Mouse (Mus musculus) lung, embryonic 14.5 days (tissue): ENCODE data around the gene Nr1h2. TPM values are rescaled to one million over a fixed set of nuclear protein-coding genes. Genes with fewer than 3 reads are reported as not detected.

Experiments
- ATAC-seq: fragments of 200-750 bp; cut with Nextera tagmentation; 2 replicates; pipeline ENCODE4 v1.8.0; 2017; ENCODE audit warnings: mild to moderate bottlenecking, moderate TSS enrichment, moderate library complexity; ENCODE audit not compliant: insufficient read depth
- DNase-seq: peaks from one replicate; pipeline ENCODE4 v3.0.0-alpha.2; 2015
- H3K27ac ChIP-seq: fragments of 300-500 bp; sonication (generic); 2 replicates; pipeline ENCODE4 v1.5.1; 2014; ENCODE audit warnings: low read depth, mild to moderate bottlenecking, moderate library complexity
- H3K27me3 ChIP-seq: fragments of 300-500 bp; sonication (generic); 2 replicates; pipeline ENCODE4 v1.6.1; 2014; ENCODE audit warnings: low read length, control low read depth; ENCODE audit not compliant: insufficient read depth
- H3K36me3 ChIP-seq: fragments of 300-500 bp; sonication (generic); 2 replicates; pipeline ENCODE4 v1.6.1; 2014; ENCODE audit warnings: control low read depth; ENCODE audit not compliant: insufficient read depth
- H3K4me1 ChIP-seq: fragments of 300-500 bp; sonication (generic); 2 replicates; pipeline ENCODE4 v1.6.1; 2014; ENCODE audit warnings: antibody characterized with exemption, control low read depth; ENCODE audit not compliant: insufficient read depth
- H3K4me2 ChIP-seq: fragments of 300-500 bp; sonication (generic); 2 replicates; pipeline ENCODE4 v1.6.1; 2014; ENCODE audit warnings: mild to moderate bottlenecking
- H3K4me3 ChIP-seq: fragments of 300-500 bp; sonication (generic); 2 replicates; pipeline ENCODE4 v1.5.1; 2014; ENCODE audit warnings: low read depth, low read length
- H3K9ac ChIP-seq: fragments of 300-500 bp; sonication (generic); 2 replicates; pipeline ENCODE4 v1.6.1; 2014
- H3K9me3 ChIP-seq: fragments of 300-500 bp; sonication (generic); 2 replicates; pipeline ENCODE4 v1.6.1; 2016; ENCODE audit warnings: low read depth, low read length, control low read depth
- CTCF ChIP-seq: IDR thresholded peaks from 2 replicates; pipeline ENCODE4 v1.5.1; 2016; ENCODE audit warnings: antibody characterized with exemption, low read depth
- WGBS: fragments of 180-500 bp; shearing (Covaris S2); extraction: QIAGEN DNeasy Blood & Tissue Kit; methylation state at CpG from one replicate; pipeline ENCODE4 v1.1.7; 2014; 5-methylcytosine and 5-hydroxymethylcytosine counted together
- polyA plus RNA-seq: library from polyadenylated mRNA; unstranded; fragments of >200 nt; fragmentation: Nextera tagmentation; extraction: Ambion mirVana; gene quantifications from 2 replicates; pipeline ENCODE4 v1.2.1, GENCODE M21; 2014

Nr1h2 gene
- polyA plus RNA-seq, 1 experiment from 2014 or later = 66.0 TPM

DNA sequence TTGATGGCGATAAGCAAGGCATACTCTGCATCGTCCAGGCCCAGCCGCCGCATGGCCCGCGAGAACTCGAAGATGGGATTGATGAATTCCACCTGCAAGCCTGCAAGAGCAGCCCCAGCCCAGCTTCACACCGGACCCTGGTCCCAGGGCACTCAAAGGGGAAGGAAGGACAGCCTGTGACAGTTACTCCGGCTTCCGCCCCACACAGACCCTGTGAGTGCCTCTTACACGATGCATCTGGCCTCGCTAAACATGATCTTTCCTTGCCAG lies 3.4 kb downstream of the Nr1h2 start:
- Histone ChIP-seq H3K4me3 (no peak overlapping the region), H3K9ac (no peak overlapping the region), H3K4me2 (no peak overlapping the region), H3K9me3 (no peaks in the 10 kb centered on the region), H3K36me3 (peaks cover 30% of the 10 kb centered on the region), H3K4me1 (0 out of 2 replicates have a peak, but pooled peaks cover 6% of the 10 kb centered on the region), H3K27ac (no peak overlapping the region), H3K27me3 (no peaks in the 10 kb centered on the region)
- no peak for TF ChIP-seq CTCF
- no peak for DNase-seq
- WGBS = 89% methylated on average over 12 of the region's 12 CpGs
- ATAC-seq = no peak

- Histone ChIP-seq H3K9ac (no peak overlapping the region), H3K4me3 (no peak overlapping the region), H3K4me1 (0 out of 2 replicates have a peak, but pooled peaks cover 6% of the 10 kb centered on the region), H3K27ac (no peak overlapping the region), H3K9me3 (no peaks in the 10 kb centered on the region), H3K27me3 (no peaks in the 10 kb centered on the region), H3K36me3 (peaks cover 30% of the 10 kb centered on the region), H3K4me2 (no peak overlapping the region)
- WGBS = 93% methylated on average over 23 of the region's 23 CpGs
- no peak for ATAC-seq
- no peak for DNase-seq
- no peak for TF ChIP-seq CTCF
Observed at GRCm38 (mm10) chr7:44549621-44550408, 3.9 kb downstream of the Nr1h2 start.

- H3K4me2 ChIP-seq = peak within 1 kb of the TSS; percentile 86
- H3K36me3 ChIP-seq = peaks cover 30% of the 10 kb centered on the region
- under 1% methylated on average over 43 of the region's 43 CpGs for WGBS
- H3K4me3 ChIP-seq = peak within 1 kb of the TSS; percentile 67
- ATAC-seq (peak; percentile 92), DNase-seq (peak; percentile 100)
- peak; percentile 92 for TF ChIP-seq CTCF
- peak within 1 kb of the TSS; percentile 68 for H3K9ac ChIP-seq
- 0 out of 2 replicates have a peak, but pooled peaks cover 6% of the 10 kb centered on the region for H3K4me1 ChIP-seq
- H3K9me3 ChIP-seq = no peaks in the 10 kb centered on the region
- H3K27ac ChIP-seq = peak within 1 kb of the TSS; percentile 73
- H3K27me3 ChIP-seq = no peaks in the 10 kb centered on the region
Observed at GRCm38 (mm10) chr7:44548497-44549087, 5.2 kb downstream of the Nr1h2 start, which contains the start of gene Pold1. TSS of gene Pold1 (minus strand) at chr7:44548849.

GRCm38 (mm10) chr7:44547725-44548124 lies 6.0 kb downstream of the Nr1h2 start:
- H3K27me3 ChIP-seq = no peaks in the 10 kb centered on the region
- whole genome bisulfite sequencing = 13% methylated on average over 5 of the region's 5 CpGs
- H3K4me3 ChIP-seq = peak overlapping the region; percentile 67
- peaks cover 37% of the 10 kb centered on the region for H3K36me3 ChIP-seq
- H3K9me3 ChIP-seq = no peaks in the 10 kb centered on the region
- ATAC-seq (no peak), DNase-seq (no peak)
- peak overlapping the region; percentile 73; the same call in 1 of the 2 replicates for H3K27ac ChIP-seq
- H3K9ac ChIP-seq = peak overlapping the region; percentile 68
- H3K4me1 ChIP-seq = 0 out of 2 replicates have a peak, but pooled peaks cover 6% of the 10 kb centered on the region
- peak overlapping the region; percentile 86 for H3K4me2 ChIP-seq
- no peak for TF ChIP-seq CTCF

GRCm38 (mm10) chr7:44547041-44547440 lies 6.7 kb downstream of the Nr1h2 start:
- H3K27me3 ChIP-seq = no peaks in the 10 kb centered on the region
- WGBS = 82% methylated on average over 13 of the region's 13 CpGs
- H3K4me1 ChIP-seq = 0 out of 2 replicates have a peak, but pooled peaks cover 6% of the 10 kb centered on the region
- ATAC-seq (no peak), DNase-seq (no peak)
- no peak for TF ChIP-seq CTCF
- H3K9ac ChIP-seq = peak overlapping the region; percentile 68
- H3K4me2 ChIP-seq = peak overlapping the region; percentile 86
- no peak overlapping the region for H3K27ac ChIP-seq
- H3K9me3 ChIP-seq = no peaks in the 10 kb centered on the region
- peak overlapping the region; percentile 67; the same call in 1 of the 2 replicates for H3K4me3 ChIP-seq
- peaks cover 42% of the 10 kb centered on the region for H3K36me3 ChIP-seq

GRCm38 (mm10) chr7:44546274-44546673 lies 7.5 kb downstream of the Nr1h2 start:
- TF ChIP-seq CTCF = no peak
- H3K9ac ChIP-seq = no peak overlapping the region
- DNase-seq = no peak
- ATAC-seq = no peak
- H3K4me3 ChIP-seq = no peak overlapping the region
- 95% methylated on average over 3 of the region's 3 CpGs for WGBS
- H3K27ac ChIP-seq = no peak overlapping the region
- H3K4me1 ChIP-seq = 0 out of 2 replicates have a peak, but pooled peaks cover 6% of the 10 kb centered on the region
- no peak overlapping the region for H3K4me2 ChIP-seq
- H3K9me3 ChIP-seq = no peaks in the 10 kb centered on the region
- no peaks in the 10 kb centered on the region for H3K27me3 ChIP-seq
- H3K36me3 ChIP-seq = peaks cover 42% of the 10 kb centered on the region

DNA sequence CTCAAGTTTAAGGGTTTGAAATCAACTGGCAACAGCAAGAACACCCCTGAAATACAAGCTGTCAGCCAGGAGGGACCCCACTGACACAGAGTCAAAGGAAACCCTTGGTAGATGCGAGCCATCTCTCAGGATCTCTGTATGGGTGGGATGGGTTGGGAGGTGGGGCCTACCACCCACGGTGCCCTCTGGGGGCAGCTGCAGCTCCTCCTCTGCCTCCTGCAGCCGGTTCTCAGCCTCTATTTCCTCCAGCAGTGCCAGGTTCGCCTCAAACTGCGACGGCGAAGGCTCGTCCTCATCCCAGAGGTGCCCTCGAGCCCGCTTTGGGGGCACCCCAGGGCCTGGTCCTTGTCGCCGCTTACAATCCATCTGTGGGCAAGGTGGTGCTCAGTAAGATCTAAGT lies 10.7 kb downstream of the Nr1h2 start:
- Histone ChIP-seq H3K36me3 (peaks cover 56% of the 10 kb centered on the region), H3K9me3 (no peaks in the 10 kb centered on the region), H3K4me1 (0 out of 2 replicates have a peak, but pooled peaks cover 6% of the 10 kb centered on the region), H3K4me2 (no peak overlapping the region), H3K27me3 (no peaks in the 10 kb centered on the region), H3K9ac (no peak overlapping the region), H3K4me3 (no peak overlapping the region), H3K27ac (no peak overlapping the region)
- TF ChIP-seq CTCF = no peak
- ATAC-seq = no peak
- no peak for DNase-seq
- WGBS = 79% methylated on average over 12 of the region's 12 CpGs
